22 mouse cellular contexts compared by ENCODE assay signal in genomic region chr12:65022842-65023241, GRCm38 (mm10).
"Had no signal": no experiment of that assay in that cellular context is flagged by ENCODE, and none has a peak within 500 bp of the region (broad histone marks: within the 10 kb centered on the region; RNA-seq: fewer than 3 reads in every experiment).

No protein-coding gene starts in this region.

- H3K36me3 ChIP-seq: stomach, embryonic 15.5 days had no signal

- H3K27ac ChIP-seq: kidney, postnatal 0 days; limb, embryonic 10.5 days; limb, embryonic 13.5 days; liver, embryonic 12.5 days; liver, embryonic 15.5 days; lung, embryonic 15.5 days; stomach, embryonic 15.5 days had no signal

- DNase-seq: kidney, adult 2 months; kidney, postnatal 25 days; layer of hippocampus, postnatal 36 days; liver; lung, adult 18-20 months; lung, postnatal 10 days; lung, postnatal 36 days; midbrain, embryonic 14.5 days; right cerebral cortex, postnatal 14 days; spleen, adult 18-20 months; thymus, adult 2 months; thymus, postnatal 14 days; thymus, postnatal 4 days had no signal

- H3K4me2 ChIP-seq: limb, embryonic 13.5 days; liver, embryonic 12.5 days; liver, embryonic 15.5 days; lung, embryonic 15.5 days; midbrain, embryonic 11.5 days; stomach, embryonic 15.5 days had no signal

- H3K4me1 ChIP-seq: limb, embryonic 10.5 days; limb, embryonic 13.5 days; liver, embryonic 12.5 days; liver, embryonic 15.5 days; lung, embryonic 15.5 days; stomach, embryonic 15.5 days had no signal

- H3K27me3 ChIP-seq: limb, embryonic 13.5 days; liver, embryonic 12.5 days; liver, embryonic 15.5 days; lung, embryonic 15.5 days; megakaryocyte, embryonic 14.5 days; stomach, embryonic 15.5 days had no signal

- H3K9ac ChIP-seq: limb, embryonic 13.5 days; liver, embryonic 12.5 days; liver, embryonic 15.5 days; lung, embryonic 15.5 days; stomach, embryonic 15.5 days had no signal

- H3K9me3 ChIP-seq: limb, embryonic 10.5 days; limb, embryonic 13.5 days; liver, embryonic 12.5 days; liver, embryonic 15.5 days; lung, embryonic 15.5 days; megakaryocyte, embryonic 14.5 days; stomach, embryonic 15.5 days had no signal

- H3K4me3 ChIP-seq: limb, embryonic 10.5 days; limb, embryonic 13.5 days; liver, embryonic 12.5 days; liver, embryonic 15.5 days; lung, embryonic 15.5 days; megakaryocyte, embryonic 14.5 days; stomach, embryonic 15.5 days had no signal
